Mouse (Mus musculus): ENCODE data around the gene Scin.

- TF ChIP-seq GATA1 (IDR thresholded peaks at IDR 0.05; ENCODE audit: low read length) (no peak), TAL1 (IDR thresholded peaks at IDR 0.05; ENCODE audit: low read length) (no peak)
Measured at GRCm38 (mm10) chr12:40043816-40044585, 90.0 kb downstream of the Scin start.

Data from erythroblast, embryonic 14.5 days (primary cell).